Mouse (Mus musculus) ES-Bruce4 (cell line): Measurements from ENCODE around the gene Plekhn1. TPM values are rescaled to one million over a fixed set of nuclear protein-coding genes. Genes with fewer than 3 reads are reported as not detected.

Experiments used
- H3K27ac ChIP-seq: 2 replicates; pipeline ENCODE4 v1.5.1; 2012; ENCODE audit warnings: low read length, inconsistent platforms; ENCODE audit not compliant: insufficient read depth
- H3K27me3 ChIP-seq: 2 replicates; pipeline ENCODE4 v1.6.1; 2012; ENCODE audit warnings: mild to moderate bottlenecking, low read length, inconsistent platforms; ENCODE audit not compliant: control insufficient read depth, poor library complexity, insufficient read depth, severe bottlenecking
- H3K36me3 ChIP-seq: 2 replicates; pipeline ENCODE4 v1.6.1; 2012; ENCODE audit warnings: inconsistent platforms, mild to moderate bottlenecking, low read length, moderate library complexity; ENCODE audit not compliant: control insufficient read depth, poor library complexity, insufficient read depth, severe bottlenecking
- H3K4me1 ChIP-seq: one replicate; pipeline ENCODE4 v1.8.1; 2011; ENCODE audit warnings: low read length; ENCODE audit not compliant: control insufficient read depth, insufficient read depth
- H3K4me3 ChIP-seq: 2 replicates; pipeline ENCODE4 v1.5.1; 2011; ENCODE audit warnings: low read depth, mild to moderate bottlenecking, low read length
- H3K9ac ChIP-seq: 2 replicates; pipeline ENCODE4 v1.6.1; 2012; ENCODE audit warnings: low read depth, mild to moderate bottlenecking, inconsistent platforms; ENCODE audit not compliant: poor library complexity, severe bottlenecking
- H3K9me3 ChIP-seq: replicated peaks from 2 replicates; pipeline ENCODE4 v1.6.1; 2012; ENCODE audit warnings: mild to moderate bottlenecking, low read length, inconsistent platforms; ENCODE audit not compliant: control insufficient read depth, poor library complexity, insufficient read depth, severe bottlenecking
- CTCF ChIP-seq: IDR thresholded peaks from one replicate; pipeline ENCODE4 v1.8.1; 2011; ENCODE audit warnings: low read depth, low read length
- EP300 ChIP-seq: IDR thresholded peaks from 2 replicates; pipeline ENCODE4 v1.6.1; 2011; ENCODE audit warnings: low read depth, low read length; ENCODE audit not compliant: insufficient read depth
- POLR2A ChIP-seq: IDR thresholded peaks from one replicate; pipeline ENCODE4 v1.8.1; 2011; ENCODE audit warnings: low read length; ENCODE audit not compliant: insufficient read depth
- polyA plus RNA-seq: library from polyadenylated mRNA; stranded (reverse); fragments of >200 nt; gene quantifications from 2 replicates; pipeline ENCODE4 v1.2.4, GENCODE M21; 2011; ENCODE audit warnings: low read depth; ENCODE audit not compliant: missing spikeins, insufficient read depth, insufficient read length

The Plekhn1 gene
- polyA plus RNA-seq, 1 experiment: 19.1 TPM

GRCm38 (mm10) chr4:156183747-156184146 lies 50.9 kb downstream of the Plekhn1 start:
- H3K27ac ChIP-seq: no peak overlapping the region
- H3K4me3 ChIP-seq: no peak overlapping the region
- H3K4me1 ChIP-seq: peaks cover 14% of the 10 kb centered on the region
- H3K9ac ChIP-seq: no peak overlapping the region
- H3K36me3 ChIP-seq: peaks cover 34% of the 10 kb centered on the region
- TF ChIP-seq POLR2A (no peak), EP300 (no peak), CTCF (no peak)
- no peaks in the 10 kb centered on the region for H3K27me3 ChIP-seq
- H3K9me3 ChIP-seq: peaks cover 48% of the 10 kb centered on the region

GRCm38 (mm10) chr4:156177630-156178029 lies 57.0 kb downstream of the Plekhn1 start:
- Histone ChIP-seq H3K9me3 (peaks cover 95% of the 10 kb centered on the region), H3K4me1 (no peaks in the 10 kb centered on the region), H3K27me3 (no peaks in the 10 kb centered on the region), H3K4me3 (no peak overlapping the region), H3K36me3 (peaks cover 85% of the 10 kb centered on the region), H3K9ac (no peak overlapping the region), H3K27ac (no peak overlapping the region)
- no peak for TF ChIP-seq POLR2A

- TF ChIP-seq POLR2A (no peak), EP300 (no peak), CTCF (no peak)
- H3K4me1 ChIP-seq: no peaks in the 10 kb centered on the region
- no peaks in the 10 kb centered on the region for H3K27me3 ChIP-seq
- H3K9me3 ChIP-seq: peaks cover 67% of the 10 kb centered on the region
- peaks cover 100% of the 10 kb centered on the region for H3K36me3 ChIP-seq
- no peak overlapping the region for H3K4me3 ChIP-seq
- no peak overlapping the region for H3K27ac ChIP-seq
- no peak overlapping the region for H3K9ac ChIP-seq
Observed at GRCm38 (mm10) chr4:156171828-156172227, 62.8 kb downstream of the Plekhn1 start.

Other genes starting within 250 kb of the Plekhn1 start
- gene B3galt6, start 242.2 kb downstream of the Plekhn1 start, polyA plus RNA-seq: 2.5 and 2.6 TPM in 2 replicates
- gene Sdf4, start 242.0 kb downstream of the Plekhn1 start, polyA plus RNA-seq: 82.8 and 88.9 TPM in 2 replicates
- 2.4 and 2.9 TPM in 2 replicates for gene Tnfrsf4, start 221.0 kb downstream of the Plekhn1 start, polyA plus RNA-seq
- gene Tnfrsf18, start 208.7 kb downstream of the Plekhn1 start, polyA plus RNA-seq: not detected in 2 replicates
- gene Ttll10, start 175.4 kb downstream of the Plekhn1 start, polyA plus RNA-seq: 2.5 and 3.3 TPM in 2 replicates
- 39.7 and 47.7 TPM in 2 replicates for gene 9430015G10Rik, start 124.9 kb downstream of the Plekhn1 start, polyA plus RNA-seq
- gene Rnf223, start 104.3 kb downstream of the Plekhn1 start, polyA plus RNA-seq: 0.27 TPM in 1 of 2 replicates, not detected in the other
- 156 and 159 TPM in 2 replicates for gene Agrn, start 37.4 kb downstream of the Plekhn1 start, polyA plus RNA-seq
- gene Isg15, start 34.0 kb downstream of the Plekhn1 start, polyA plus RNA-seq: 8.4 and 10.7 TPM in 2 replicates
- gene AW011738, start 31.6 kb downstream of the Plekhn1 start, polyA plus RNA-seq: 0.54 and 0.59 TPM in 2 replicates
- not detected in 2 replicates for gene Perm1, start 19.0 kb downstream of the Plekhn1 start, polyA plus RNA-seq
- gene Noc2l, start 1.2 kb upstream of the Plekhn1 start, polyA plus RNA-seq: 138 and 149 TPM in 2 replicates
- not detected in 2 replicates for gene Samd11, start 20.8 kb upstream of the Plekhn1 start, polyA plus RNA-seq
- gene Vmn2r-ps159, start 96.2 kb upstream of the Plekhn1 start, polyA plus RNA-seq: not detected in 2 replicates